Mouse (Mus musculus) testis, adult 2 months (tissue): ENCODE measurements at regions not wholly inside any gene's neighbourhood (a gene's known extent, or its start where the extent isn't known, plus 50 kb on each side); places are given as distances from the start of the nearest gene placed in this dataset.
A peak's percentile ranks its signal among the peaks of the same experiment; 100 is the strongest.

ENCODE experiments used
- CTCF ChIP-seq: fragments of 200-500 bp; IDR thresholded peaks from 2 replicates; pipeline ENCODE4 v1.5.1; 2012; ENCODE audit warnings: low read depth, mild to moderate bottlenecking, inconsistent platforms, low read length, moderate library complexity; ENCODE audit not compliant: control insufficient read depth, insufficient read depth, insufficient replicate concordance
- POLR2A ChIP-seq: fragments of 200-500 bp; IDR thresholded peaks from 2 replicates; pipeline ENCODE4 v1.6.1; 2012; ENCODE audit warnings: low read depth, mild to moderate bottlenecking, inconsistent platforms, low read length, moderate library complexity; ENCODE audit not compliant: control insufficient read depth

DNA sequence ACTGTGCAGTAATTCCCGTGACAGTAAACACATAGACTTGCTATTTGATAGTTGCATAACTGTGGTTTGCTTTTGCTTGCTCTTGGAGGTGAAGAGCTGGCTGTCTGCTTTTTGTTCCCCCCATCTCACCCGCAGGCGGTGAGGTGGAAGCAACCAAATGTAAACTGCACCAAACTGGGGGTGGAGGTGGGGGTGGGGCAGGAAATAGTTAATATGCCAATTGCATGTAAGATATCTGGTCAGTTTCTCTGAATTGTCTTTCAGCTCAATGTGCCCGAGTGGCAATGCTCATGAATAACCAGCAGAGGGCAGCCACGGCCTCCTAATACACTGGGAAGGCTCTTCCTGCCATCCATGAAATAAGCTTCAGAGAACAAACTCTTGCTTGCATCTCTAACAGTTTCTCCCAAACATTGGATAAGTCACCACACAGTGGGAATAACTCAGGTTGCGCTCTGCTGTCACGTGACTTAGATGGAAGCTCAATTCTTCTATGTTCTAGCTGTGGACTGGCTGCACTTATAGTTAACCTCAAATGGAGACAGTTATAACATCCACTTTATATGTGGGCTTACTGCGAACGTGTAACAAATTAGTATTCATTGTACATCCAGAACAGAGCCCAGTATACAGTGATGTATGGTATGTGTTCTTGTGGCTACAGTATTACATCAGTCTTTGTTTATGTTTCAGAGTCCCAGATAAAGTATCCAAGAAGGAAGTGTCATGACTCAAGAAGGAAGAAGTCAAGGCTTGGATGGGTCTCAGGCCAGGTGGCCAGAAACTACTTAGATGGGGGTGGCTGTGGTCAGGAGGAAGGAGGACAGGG is 62.0 kb upstream of the Egflam start:
- TF ChIP-seq CTCF (peak; percentile 68; the same call in 1 of the 2 replicates), POLR2A (no peak)
